Mouse (Mus musculus) c-Kit-positive CD71-positive TER-119-negative erythroid progenitor cells, embryonic 14.5 days (primary cell): Measurements from ENCODE around the gene Cox7a2.

ENCODE experiments used
- DNase-seq: peaks from one replicate; pipeline ENCODE4 v3.0.0-alpha.2; 2013; ENCODE audit warnings: low read depth

The Cox7a2 gene

GRCm38 (mm10) chr9:79759385-79760005 lies at the start of gene Cox7a2:
Gene Cox7a2, minus strand, starts transcription at chr9:79759878.
- DNase-seq: peak; percentile 94

- no peak for DNase-seq
Measured at GRCm38 (mm10) chr9:79809411-79809810, 49.7 kb upstream of the Cox7a2 start.

- no peak for DNase-seq
Measured at GRCm38 (mm10) chr9:79807178-79807577, 47.5 kb upstream of the Cox7a2 start.

- DNase-seq: peak; percentile 44
Measured at GRCm38 (mm10) chr9:79806317-79807075, 46.8 kb upstream of the Cox7a2 start.

- no peak for DNase-seq
Measured at GRCm38 (mm10) chr9:79805426-79805825, 45.7 kb upstream of the Cox7a2 start.

GRCm38 (mm10) chr9:79796461-79797135 lies 36.9 kb upstream of the Cox7a2 start:
- DNase-seq: no peak

- DNase-seq: no peak
Measured at GRCm38 (mm10) chr9:79795076-79795475, 35.4 kb upstream of the Cox7a2 start.

- peak; percentile 88 for DNase-seq
Measured at GRCm38 (mm10) chr9:79792841-79793835, 33.5 kb upstream of the Cox7a2 start, which contains the start of gene Tmem30a. Gene Tmem30a, minus strand, starts transcription at chr9:79793507.

- no peak for DNase-seq
Measured at GRCm38 (mm10) chr9:79785794-79786085, 26.1 kb upstream of the Cox7a2 start.

GRCm38 (mm10) chr9:79784934-79785793 lies 25.5 kb upstream of the Cox7a2 start:
- no peak for DNase-seq

- DNase-seq: no peak
Measured at GRCm38 (mm10) chr9:79784439-79784838, 24.8 kb upstream of the Cox7a2 start.

GRCm38 (mm10) chr9:79779354-79779753 lies 19.7 kb upstream of the Cox7a2 start:
- no peak for DNase-seq

GRCm38 (mm10) chr9:79766991-79767545 lies 7.4 kb upstream of the Cox7a2 start:
- no peak for DNase-seq

- no peak for DNase-seq
Measured at GRCm38 (mm10) chr9:79765329-79765728, 5.7 kb upstream of the Cox7a2 start.

- DNase-seq: no peak
Measured at GRCm38 (mm10) chr9:79762519-79762918, 2.8 kb upstream of the Cox7a2 start.

- DNase-seq: no peak
Measured at GRCm38 (mm10) chr9:79760076-79760475, 398 bp upstream of the Cox7a2 start.

- no peak for DNase-seq
Measured at GRCm38 (mm10) chr9:79755311-79755710, 4.4 kb downstream of the Cox7a2 start.

- DNase-seq: no peak
Measured at GRCm38 (mm10) chr9:79751846-79752245, 7.8 kb downstream of the Cox7a2 start.

- no peak for DNase-seq
Measured at GRCm38 (mm10) chr9:79750709-79751108, 9.0 kb downstream of the Cox7a2 start.

- DNase-seq: no peak
Measured at GRCm38 (mm10) chr9:79745036-79745435, 14.6 kb downstream of the Cox7a2 start.

- DNase-seq: no peak
Measured at GRCm38 (mm10) chr9:79735608-79736007, 24.1 kb downstream of the Cox7a2 start.
